Mouse (Mus musculus): ENCODE results near the gene Acbd6. TPM values are rescaled to one million over a fixed set of nuclear protein-coding genes. Genes with fewer than 3 reads are reported as not detected.

Gene Acbd6
- polyA plus RNA-seq, 1 experiment, result 164 TPM

GRCm38 (mm10) chr1:155656321-155656720, 98.4 kb downstream of the Acbd6 start:
- H3K27ac ChIP-seq (ENCODE audit: control insufficient read depth, insufficient read depth, low read length), result no peak overlapping the region
- H3K36me3 ChIP-seq (ENCODE audit: control insufficient read depth, insufficient read depth, low read length), result no peaks in the 10 kb centered on the region
- no peak overlapping the region for H3K4me3 ChIP-seq (ENCODE audit: control insufficient read depth, insufficient read depth, low read length)
- DNase-seq, result no peak
- no peaks in the 10 kb centered on the region for H3K27me3 ChIP-seq (ENCODE audit: control insufficient read depth, insufficient read depth, low read length)
- H3K4me1 ChIP-seq (replicated peaks; ENCODE audit: control insufficient read depth, insufficient read depth, low read length), result no peaks in the 10 kb centered on the region
- TF ChIP-seq POLR2A (IDR thresholded peaks at IDR 0.05; ENCODE audit: control insufficient read depth, extremely low read depth, insufficient read depth, low read length, poor library complexity), result no peak
- no peak for TF ChIP-seq CTCF (IDR thresholded peaks at IDR 0.05; ENCODE audit: borderline replicate concordance, control insufficient read depth, extremely low read depth, insufficient read depth, low read length, poor library complexity)
- 89% methylated on average over 5 of the region's 5 CpGs for WGBS

- no peak for DNase-seq
- Histone ChIP-seq H3K27me3 (ENCODE audit: control insufficient read depth, insufficient read depth, low read length) (no peaks in the 10 kb centered on the region), H3K4me3 (ENCODE audit: control insufficient read depth, insufficient read depth, low read length) (no peak overlapping the region), H3K36me3 (ENCODE audit: control insufficient read depth, insufficient read depth, low read length) (no peaks in the 10 kb centered on the region), H3K4me1 (replicated peaks; ENCODE audit: control insufficient read depth, insufficient read depth, low read length) (no peaks in the 10 kb centered on the region), H3K27ac (ENCODE audit: control insufficient read depth, insufficient read depth, low read length) (no peak overlapping the region)
- 94% methylated on average over 5 of the region's 5 CpGs for WGBS
- TF ChIP-seq POLR2A (IDR thresholded peaks at IDR 0.05; ENCODE audit: control insufficient read depth, extremely low read depth, insufficient read depth, low read length, poor library complexity), result no peak
- TF ChIP-seq CTCF (IDR thresholded peaks at IDR 0.05; ENCODE audit: borderline replicate concordance, control insufficient read depth, extremely low read depth, insufficient read depth, low read length, poor library complexity), result no peak
Observed at GRCm38 (mm10) chr1:155663994-155664393, 106.1 kb downstream of the Acbd6 start.

- TF ChIP-seq POLR2A (IDR thresholded peaks at IDR 0.05; ENCODE audit: control insufficient read depth, extremely low read depth, insufficient read depth, low read length, poor library complexity) (no peak), CTCF (IDR thresholded peaks at IDR 0.05; ENCODE audit: borderline replicate concordance, control insufficient read depth, extremely low read depth, insufficient read depth, low read length, poor library complexity) (no peak)
- no peak for DNase-seq
- H3K27ac ChIP-seq (ENCODE audit: control insufficient read depth, insufficient read depth, low read length), result no peak overlapping the region
- H3K36me3 ChIP-seq (ENCODE audit: control insufficient read depth, insufficient read depth, low read length), result no peaks in the 10 kb centered on the region
- H3K27me3 ChIP-seq (ENCODE audit: control insufficient read depth, insufficient read depth, low read length), result no peaks in the 10 kb centered on the region
- H3K4me1 ChIP-seq (replicated peaks; ENCODE audit: control insufficient read depth, insufficient read depth, low read length), result no peaks in the 10 kb centered on the region
- 96% methylated on average over 6 of the region's 6 CpGs for WGBS
- no peak overlapping the region for H3K4me3 ChIP-seq (ENCODE audit: control insufficient read depth, insufficient read depth, low read length)
Observed at GRCm38 (mm10) chr1:155675570-155675969, 117.7 kb downstream of the Acbd6 start.

- TF ChIP-seq POLR2A (IDR thresholded peaks at IDR 0.05; ENCODE audit: control insufficient read depth, extremely low read depth, insufficient read depth, low read length, poor library complexity) (no peak), CTCF (IDR thresholded peaks at IDR 0.05; ENCODE audit: borderline replicate concordance, control insufficient read depth, extremely low read depth, insufficient read depth, low read length, poor library complexity) (no peak)
- H3K36me3 ChIP-seq (ENCODE audit: control insufficient read depth, insufficient read depth, low read length), result no peaks in the 10 kb centered on the region
- no peaks in the 10 kb centered on the region for H3K27me3 ChIP-seq (ENCODE audit: control insufficient read depth, insufficient read depth, low read length)
- WGBS, result 94% methylated on average over 10 of the region's 10 CpGs
- H3K27ac ChIP-seq (ENCODE audit: control insufficient read depth, insufficient read depth, low read length), result no peak overlapping the region
- H3K4me1 ChIP-seq (replicated peaks; ENCODE audit: control insufficient read depth, insufficient read depth, low read length), result no peaks in the 10 kb centered on the region
- no peak for DNase-seq
- H3K4me3 ChIP-seq (ENCODE audit: control insufficient read depth, insufficient read depth, low read length), result no peak overlapping the region
Observed at GRCm38 (mm10) chr1:155681116-155681799, 123.3 kb downstream of the Acbd6 start.

GRCm38 (mm10) chr1:155686816-155687215, 128.9 kb downstream of the Acbd6 start:
- Histone ChIP-seq H3K4me3 (ENCODE audit: control insufficient read depth, insufficient read depth, low read length) (no peak overlapping the region), H3K27me3 (ENCODE audit: control insufficient read depth, insufficient read depth, low read length) (no peaks in the 10 kb centered on the region), H3K36me3 (ENCODE audit: control insufficient read depth, insufficient read depth, low read length) (no peaks in the 10 kb centered on the region), H3K27ac (ENCODE audit: control insufficient read depth, insufficient read depth, low read length) (no peak overlapping the region), H3K4me1 (replicated peaks; ENCODE audit: control insufficient read depth, insufficient read depth, low read length) (no peaks in the 10 kb centered on the region)
- TF ChIP-seq CTCF (IDR thresholded peaks at IDR 0.05; ENCODE audit: borderline replicate concordance, control insufficient read depth, extremely low read depth, insufficient read depth, low read length, poor library complexity), result no peak
- no peak for DNase-seq
- 94% methylated on average over 15 of the region's 15 CpGs for WGBS

- no peaks in the 10 kb centered on the region for H3K4me1 ChIP-seq (replicated peaks; ENCODE audit: control insufficient read depth, insufficient read depth, low read length)
- WGBS, result 91% methylated on average over 4 of the region's 4 CpGs
- no peak overlapping the region for H3K27ac ChIP-seq (ENCODE audit: control insufficient read depth, insufficient read depth, low read length)
- no peak for DNase-seq
- TF ChIP-seq POLR2A (IDR thresholded peaks at IDR 0.05; ENCODE audit: control insufficient read depth, extremely low read depth, insufficient read depth, low read length, poor library complexity) (no peak), CTCF (IDR thresholded peaks at IDR 0.05; ENCODE audit: borderline replicate concordance, control insufficient read depth, extremely low read depth, insufficient read depth, low read length, poor library complexity) (no peak)
- H3K4me3 ChIP-seq (ENCODE audit: control insufficient read depth, insufficient read depth, low read length), result no peak overlapping the region
- H3K36me3 ChIP-seq (ENCODE audit: control insufficient read depth, insufficient read depth, low read length), result no peaks in the 10 kb centered on the region
- H3K27me3 ChIP-seq (ENCODE audit: control insufficient read depth, insufficient read depth, low read length), result no peaks in the 10 kb centered on the region
Observed at GRCm38 (mm10) chr1:155689141-155689540, 131.2 kb downstream of the Acbd6 start.

- Histone ChIP-seq H3K36me3 (ENCODE audit: control insufficient read depth, insufficient read depth, low read length) (no peaks in the 10 kb centered on the region), H3K4me1 (replicated peaks; ENCODE audit: control insufficient read depth, insufficient read depth, low read length) (no peaks in the 10 kb centered on the region), H3K27ac (ENCODE audit: control insufficient read depth, insufficient read depth, low read length) (no peak overlapping the region), H3K27me3 (ENCODE audit: control insufficient read depth, insufficient read depth, low read length) (no peaks in the 10 kb centered on the region), H3K4me3 (ENCODE audit: control insufficient read depth, insufficient read depth, low read length) (no peak overlapping the region)
- no peak for DNase-seq
- TF ChIP-seq CTCF (IDR thresholded peaks at IDR 0.05; ENCODE audit: borderline replicate concordance, control insufficient read depth, extremely low read depth, insufficient read depth, low read length, poor library complexity), result no peak
- no peak for TF ChIP-seq POLR2A (IDR thresholded peaks at IDR 0.05; ENCODE audit: control insufficient read depth, extremely low read depth, insufficient read depth, low read length, poor library complexity)
- 98% methylated on average over 5 of the region's 5 CpGs for WGBS
Observed at GRCm38 (mm10) chr1:155689558-155689957, 131.6 kb downstream of the Acbd6 start.

All from thymus, adult 2 months (tissue).